Comparison of ENCODE assay signal across 8 mouse cellular contexts in genomic region chr6:98089185-98089584, GRCm38 (mm10).
DNase-seq lines count a peak whose midpoint lies in the region; ATAC-seq and TF ChIP-seq lines count a peak whose summit lies in the region.

No protein-coding gene starts in this region.

- H3K4me3 ChIP-seq in heart, embryonic 11.5 days (ENCODE audit: low read depth, low read length), result no peak overlapping the region
- no peak overlapping the region for H3K4me3 ChIP-seq in spleen, adult 2 months (ENCODE audit: extremely low read depth, insufficient read depth, insufficient read length)
- no peak overlapping the region for H3K4me3 ChIP-seq in embryonic facial prominence, embryonic 10.5 days

- H3K27me3 ChIP-seq in heart, embryonic 11.5 days (ENCODE audit: control insufficient read depth, insufficient read depth, low read length), result no peaks in the 10 kb centered on the region
- H3K27me3 ChIP-seq in spleen, adult 2 months (ENCODE audit: control insufficient read depth, insufficient read depth, low read length), result no peaks in the 10 kb centered on the region
- H3K27me3 ChIP-seq in embryonic facial prominence, embryonic 10.5 days (replicated peaks; ENCODE audit: low read depth, poor library complexity, severe bottlenecking), result no peaks in the 10 kb centered on the region

- no peak for TF ChIP-seq POLR2A in spleen, adult 2 months (IDR thresholded peaks at IDR 0.05; ENCODE audit: low read depth, low read length)

- ATAC-seq in heart, embryonic 11.5 days (replicated peaks; ENCODE audit: insufficient number of reproducible peaks, low FRiP score, low TSS enrichment), result no peak

- DNase-seq in heart, postnatal 10 days, result peak; percentile 22 to 36
- peak in 1 of 2 experiments; percentile 9 for DNase-seq in spleen, adult 2 months (ENCODE audit: low read depth in 1 of 2, low spot score in 2 of 2)
- DNase-seq in spleen, adult 12 weeks (ENCODE audit: low spot score), result no peak
- peak; percentile 49 for DNase-seq in embryonic facial prominence, embryonic 10.5 days (ENCODE audit: low spot score)
- peak; percentile 54 for DNase-seq in lung, postnatal 10 days
- DNase-seq in c-Kit-positive CD71-positive TER-119-positive erythroid progenitor cells, embryonic 14.5 days (ENCODE audit: low spot score), result no peak
- no peak for DNase-seq in gastrocnemius, postnatal 25 days

- no peak overlapping the region for H3K9ac ChIP-seq in heart, embryonic 11.5 days (ENCODE audit: low read depth, low read length)

- TF ChIP-seq CTCF in spleen, adult 2 months (IDR thresholded peaks at IDR 0.05; ENCODE audit: extremely low read depth, insufficient read depth, insufficient read length, insufficient replicate concordance), result peak; percentile 20; the same call in 1 of the 2 replicates

- H3K27ac ChIP-seq in heart, embryonic 11.5 days (ENCODE audit: low read depth, low read length), result no peak overlapping the region
- H3K27ac ChIP-seq in spleen, adult 2 months (ENCODE audit: insufficient read depth, low read length), result no peak overlapping the region
- no peak overlapping the region for H3K27ac ChIP-seq in embryonic facial prominence, embryonic 10.5 days (replicated peaks)

- no peaks in the 10 kb centered on the region for H3K36me3 ChIP-seq in heart, embryonic 11.5 days (ENCODE audit: control insufficient read depth, insufficient read depth, low read length)
- H3K36me3 ChIP-seq in spleen, adult 2 months (ENCODE audit: control insufficient read depth, insufficient read depth, low read length), result no peaks in the 10 kb centered on the region
- no peaks in the 10 kb centered on the region for H3K36me3 ChIP-seq in embryonic facial prominence, embryonic 10.5 days (replicated peaks)

- H3K4me2 ChIP-seq in heart, embryonic 11.5 days, result no peak overlapping the region

- intact Hi-C loops in heart, postnatal 10 days (cut with DNase I), result no loop called here

- H3K9me3 ChIP-seq in heart, embryonic 11.5 days (replicated peaks; ENCODE audit: control insufficient read depth, low read length), result no peaks in the 10 kb centered on the region
- H3K9me3 ChIP-seq in embryonic facial prominence, embryonic 10.5 days, result no peaks in the 10 kb centered on the region

- 48% methylated on average over 4 of the region's 4 CpGs for WGBS in heart, embryonic 11.5 days (ENCODE audit: insufficient replicate concordance)
- WGBS in spleen, adult 2 months, result 60% methylated on average over 4 of the region's 4 CpGs
- WGBS in embryonic facial prominence, embryonic 10.5 days, result 51% methylated on average over 4 of the region's 4 CpGs

- no peaks in the 10 kb centered on the region for H3K4me1 ChIP-seq in heart, embryonic 11.5 days (ENCODE audit: control insufficient read depth, insufficient read depth, low read length)
- no peaks in the 10 kb centered on the region for H3K4me1 ChIP-seq in spleen, adult 2 months (ENCODE audit: control insufficient read depth, insufficient read depth, insufficient read length)
- H3K4me1 ChIP-seq in embryonic facial prominence, embryonic 10.5 days, result no peaks in the 10 kb centered on the region

Comparison
In these comparisons a context has a peak if more than half of its experiments do, and no peak if none do; other contexts are left out.
1. DNase-seq: peak in heart, postnatal 10 days (2 of 2), embryonic facial prominence, embryonic 10.5 days (single experiment) and lung, postnatal 10 days (single experiment); none in spleen, adult 12 weeks (single experiment), c-Kit-positive CD71-positive TER-119-positive erythroid progenitor cells, embryonic 14.5 days (single experiment) and gastrocnemius, postnatal 25 days (single experiment).